Mouse (Mus musculus) MEL (cell line): ENCODE measurements around the gene Gm17606. TPM values are rescaled to one million over a fixed set of nuclear protein-coding genes. Genes with fewer than 3 reads are reported as not detected.

Source experiments
- DNase-seq: peaks from one replicate; pipeline ENCODE4 v3.0.0; 2011; ENCODE audit warnings: low read depth, low spot score
- H3K27ac ChIP-seq: 2 replicates; pipeline ENCODE4 v1.5.1; 2012; ENCODE audit warnings: low read depth, mild to moderate bottlenecking, control low read depth, low read length, moderate library complexity; ENCODE audit not compliant: control insufficient read depth
- H3K27me3 ChIP-seq, 2 experiments: fragments of 150-350 bp in 1 of 2; sonication (generic) in 1 of 2; 2 replicates each; pipeline ENCODE4 v1.6.1; 2012; ENCODE audit warnings: low read length in 2 of 2, mild to moderate bottlenecking in 2 of 2, improper control_type of control experiment in 1 of 2, moderate library complexity in 1 of 2; ENCODE audit not compliant: insufficient read depth in 2 of 2, control insufficient read depth in 1 of 2
- H3K36me3 ChIP-seq, 2 experiments: 2 replicates each; pipeline ENCODE4 v1.6.1; 2012 to 2014; ENCODE audit warnings: low read length in 2 of 2, improper control_type of control experiment in 1 of 2, inconsistent platforms in 1 of 2, mild to moderate bottlenecking in 1 of 2; ENCODE audit not compliant: insufficient read depth in 2 of 2, control insufficient read depth in 1 of 2
- H3K4me1 ChIP-seq, 2 experiments: fragments of 150-350 bp in 1 of 2; sonication (generic) in 1 of 2; 2 replicates each; pipeline ENCODE4 v1.6.1; 2012; ENCODE audit warnings: low read length in 2 of 2, improper control_type of control experiment in 1 of 2, mild to moderate bottlenecking in 1 of 2; ENCODE audit not compliant: insufficient read depth in 2 of 2, control insufficient read depth in 1 of 2
- H3K4me3 ChIP-seq, 2 experiments: fragments of 150-350 bp in 1 of 2; sonication (generic) in 1 of 2; 2 replicates each; pipeline ENCODE4 v1.5.1; 2012; ENCODE audit warnings: low read depth in 2 of 2, low read length in 2 of 2, mild to moderate bottlenecking in 2 of 2, moderate library complexity in 2 of 2, control low read depth in 1 of 2, improper control_type of control experiment in 1 of 2; ENCODE audit not compliant: control insufficient read depth in 1 of 2, insufficient read depth in 1 of 2
- H3K79me2 ChIP-seq: 2 replicates; pipeline ENCODE4 v1.6.1; 2012; ENCODE audit warnings: mild to moderate bottlenecking, low read length, moderate library complexity; ENCODE audit not compliant: control insufficient read depth, poor library complexity, insufficient read depth
- H3K9ac ChIP-seq: 2 replicates; pipeline ENCODE4 v1.6.1; 2012; ENCODE audit warnings: low read depth, mild to moderate bottlenecking, control low read depth, low read length, moderate library complexity; ENCODE audit not compliant: control insufficient read depth, poor library complexity, severe bottlenecking
- H3K9me3 ChIP-seq: fragments of 150-350 bp; sonication (generic); replicated peaks from 2 replicates; pipeline ENCODE4 v1.6.1; 2012; ENCODE audit warnings: mild to moderate bottlenecking, low read length, improper control_type of control experiment, moderate library complexity; ENCODE audit not compliant: insufficient read depth
- CHD2 ChIP-seq: IDR thresholded peaks from 2 replicates; pipeline ENCODE4 v1.6.1; 2011; ENCODE audit warnings: low read length, improper control_type of control experiment
- E2F4 ChIP-seq: IDR thresholded peaks from 2 replicates; pipeline ENCODE4 v1.6.1; 2011; ENCODE audit warnings: low read depth, low read length, improper control_type of control experiment, borderline replicate concordance
- ELF1 ChIP-seq: IDR thresholded peaks from 2 replicates; pipeline ENCODE4 v1.6.1; 2014; ENCODE audit warnings: low read depth, mild to moderate bottlenecking, inconsistent platforms, low read length, improper control_type of control experiment, moderate library complexity
- EP300 ChIP-seq, 2 experiments: IDR thresholded peaks; 2 replicates each; pipeline ENCODE4 v1.6.1; 2011; ENCODE audit warnings: improper control_type of control experiment in 2 of 2, low read length in 2 of 2, low read depth in 1 of 2, mild to moderate bottlenecking in 1 of 2
- GABPA ChIP-seq: IDR thresholded peaks from 2 replicates; pipeline ENCODE4 v1.6.1; 2012; ENCODE audit warnings: low read depth, mild to moderate bottlenecking, inconsistent platforms, low read length, improper control_type of control experiment, moderate library complexity
- GATA1 ChIP-seq: IDR thresholded peaks from 2 replicates; pipeline ENCODE4 v1.6.1; 2011; ENCODE audit warnings: low read depth, low read length, improper control_type of control experiment
- JUND ChIP-seq: IDR thresholded peaks from 2 replicates; pipeline ENCODE4 v1.6.1; 2011; ENCODE audit warnings: low read depth, mild to moderate bottlenecking, improper control_type of control experiment, low read length
- KAT2A ChIP-seq: conservative IDR thresholded peaks from 2 replicates; pipeline ENCODE4 v1.6.1; 2012; ENCODE audit warnings: low read depth, low read length, improper control_type of control experiment, inconsistent platforms
- MAFK ChIP-seq: IDR thresholded peaks from 2 replicates; pipeline ENCODE4 v1.6.1; 2011; ENCODE audit warnings: low read depth, mild to moderate bottlenecking, low read length, improper control_type of control experiment, borderline replicate concordance
- MAZ ChIP-seq: IDR thresholded peaks from 2 replicates; pipeline ENCODE4 v1.6.1; 2012; ENCODE audit warnings: low read depth, mild to moderate bottlenecking, inconsistent platforms, low read length, improper control_type of control experiment
- MEF2A ChIP-seq: IDR thresholded peaks from 2 replicates; pipeline ENCODE4 v1.6.1; 2014; ENCODE audit warnings: low read depth, mild to moderate bottlenecking, inconsistent platforms, low read length, improper control_type of control experiment; ENCODE audit not compliant: poor library complexity, insufficient replicate concordance, severe bottlenecking; ENCODE audit errors: extremely low read depth
- MXI1 ChIP-seq: IDR thresholded peaks from 2 replicates; pipeline ENCODE4 v1.6.1; 2011; ENCODE audit warnings: mild to moderate bottlenecking, low read depth, low read length, improper control_type of control experiment
- MYC ChIP-seq: IDR thresholded peaks from 2 replicates; pipeline ENCODE4 v1.6.1; 2011; ENCODE audit warnings: low read depth, mild to moderate bottlenecking, low read length, improper control_type of control experiment, moderate library complexity
- NRF1 ChIP-seq: IDR thresholded peaks from 2 replicates; pipeline ENCODE4 v1.6.1; 2014; ENCODE audit warnings: low read depth, mild to moderate bottlenecking, inconsistent platforms, low read length, improper control_type of control experiment, moderate library complexity; ENCODE audit not compliant: poor library complexity, insufficient read depth, severe bottlenecking
- POLR2A ChIP-seq, 2 experiments: IDR thresholded peaks; 2 replicates each; pipeline ENCODE4 v1.6.1; 2011 to 2012; ENCODE audit warnings: low read length in 2 of 2, mild to moderate bottlenecking in 2 of 2, control low read depth in 1 of 2, improper control_type of control experiment in 1 of 2, low read depth in 1 of 2, moderate library complexity in 1 of 2; ENCODE audit not compliant: control insufficient read depth in 1 of 2, insufficient read depth in 1 of 2, poor library complexity in 1 of 2
- POLR2AphosphoS2 ChIP-seq: IDR thresholded peaks from 2 replicates; pipeline ENCODE4 v1.6.1; 2011; ENCODE audit warnings: low read length, improper control_type of control experiment
- RCOR1 ChIP-seq: IDR thresholded peaks from 2 replicates; pipeline ENCODE4 v1.6.1; 2012; ENCODE audit warnings: low read depth, mild to moderate bottlenecking, inconsistent platforms, low read length, improper control_type of control experiment
- TAL1 ChIP-seq: IDR thresholded peaks from 2 replicates; pipeline ENCODE4 v1.6.1; 2012; ENCODE audit warnings: mild to moderate bottlenecking, inconsistent platforms, low read length, moderate library complexity, mixed read lengths
- TCF12 ChIP-seq: IDR thresholded peaks from 2 replicates; pipeline ENCODE4 v1.6.1; 2014; ENCODE audit warnings: low read depth, mild to moderate bottlenecking, inconsistent platforms, low read length, improper control_type of control experiment, moderate library complexity
- USF1 ChIP-seq: IDR thresholded peaks from 2 replicates; pipeline ENCODE4 v1.6.1; 2014; ENCODE audit warnings: low read depth, mild to moderate bottlenecking, inconsistent platforms, low read length, improper control_type of control experiment, moderate library complexity
- ZKSCAN1 ChIP-seq: IDR thresholded peaks from 2 replicates; pipeline ENCODE4 v1.6.1; 2012; ENCODE audit warnings: low read depth, mild to moderate bottlenecking, inconsistent platforms, low read length, improper control_type of control experiment, moderate library complexity
- ZNF384 ChIP-seq: IDR thresholded peaks from 2 replicates; pipeline ENCODE4 v1.6.1; 2012; ENCODE audit warnings: low read depth, mild to moderate bottlenecking, inconsistent platforms, low read length, improper control_type of control experiment
- polyA plus RNA-seq, 2 experiments: library from polyadenylated mRNA; stranded (reverse) in 1 of 2; unstranded in 1 of 2; fragments of >175 nt in 1 of 2; fragments of >200 nt in 1 of 2; gene quantifications; 2 replicates each; pipeline versions ENCODE4 v1.2.1 to v1.2.4; 2012; ENCODE audit warnings: low replicate concordance in 2 of 2, low read depth in 1 of 2; ENCODE audit not compliant: insufficient read length in 2 of 2, insufficient read depth in 1 of 2, missing spikeins in 1 of 2
- total RNA-seq: library from RNA; depleted of rRNA; stranded (reverse); fragments of 300-350 nt; gene quantifications from 2 replicates; pipeline ENCODE4 v1.2.3, GENCODE M21; 2012

Gm17606 gene
- total and polyA plus RNA-seq, 3 experiments: 0.99 TPM; not detected in 2

GRCm38 (mm10) chr14:54630583-54631239 is 10.0 kb upstream of the Gm17606 start (continued):
- TF ChIP-seq ELF1 (no peak), JUND (no peak), MYC (no peak)

GRCm38 (mm10) chr14:54631240-54631599 is 9.5 kb upstream of the Gm17606 start:
- no peaks in the 10 kb centered on the region for H3K27me3 ChIP-seq
- no peaks in the 10 kb centered on the region for H3K9me3 ChIP-seq
- H3K27ac ChIP-seq: no peak overlapping the region
- H3K79me2 ChIP-seq: no peaks in the 10 kb centered on the region
- TF ChIP-seq E2F4 (no peak), MAFK (no peak), POLR2AphosphoS2 (no peak), RCOR1 (no peak), MAZ (no peak)
- peaks cover 0 to 14% of the 10 kb centered on the region in 2 experiments; a peak in 2 of 4 replicates for H3K36me3 ChIP-seq
- H3K9ac ChIP-seq: no peak overlapping the region
- DNase-seq: no peak
- no peak overlapping the region for H3K4me3 ChIP-seq
- H3K4me1 ChIP-seq: peaks cover 4 to 21% of the 10 kb centered on the region in 2 experiments

- Histone ChIP-seq H3K9me3 (no peaks in the 10 kb centered on the region), H3K27ac (no peak overlapping the region), H3K4me3 (no peak overlapping the region), H3K4me1 (peaks cover 4 to 21% of the 10 kb centered on the region in 2 experiments), H3K9ac (no peak overlapping the region), H3K79me2 (no peaks in the 10 kb centered on the region), H3K36me3 (peaks cover 0 to 14% of the 10 kb centered on the region in 2 experiments; a peak in 2 of 4 replicates), H3K27me3 (no peaks in the 10 kb centered on the region)
- TF ChIP-seq MEF2A (no peak), RCOR1 (no peak), TCF12 (no peak), KAT2A (no peak), NRF1 (no peak), POLR2A (IDR thresholded peaks at IDR 0.05; ENCODE audit: control insufficient read depth in 1 of 2, insufficient read depth in 1 of 2, low read depth in 1 of 2, low read length in 2 of 2, poor library complexity in 1 of 2) (no peak), ZNF384 (no peak), TAL1 (no peak), GABPA (no peak), MXI1 (no peak), EP300 (IDR thresholded peaks at IDR 0.05; ENCODE audit: low read depth in 1 of 2, low read length in 2 of 2) (no peak), ZKSCAN1 (no peak), USF1 (no peak), CHD2 (no peak), GATA1 (no peak), MYC (no peak)
- no peak for DNase-seq
Measured at GRCm38 (mm10) chr14:54632252-54632651, 8.5 kb upstream of the Gm17606 start.
